Mouse (Mus musculus) right cerebral cortex, postnatal 36 days (tissue): ENCODE results near the gene Gcnt1.
A peak's percentile ranks its signal among the peaks of the same experiment; 100 is the strongest.

Experiments
- DNase-seq, 2 experiments: peaks; one replicate each; pipeline ENCODE4 v3.0.0; 2022; ENCODE audit warnings: low spot score in 2 of 2, mixed read lengths in 1 of 2

Gene Gcnt1

DNA sequence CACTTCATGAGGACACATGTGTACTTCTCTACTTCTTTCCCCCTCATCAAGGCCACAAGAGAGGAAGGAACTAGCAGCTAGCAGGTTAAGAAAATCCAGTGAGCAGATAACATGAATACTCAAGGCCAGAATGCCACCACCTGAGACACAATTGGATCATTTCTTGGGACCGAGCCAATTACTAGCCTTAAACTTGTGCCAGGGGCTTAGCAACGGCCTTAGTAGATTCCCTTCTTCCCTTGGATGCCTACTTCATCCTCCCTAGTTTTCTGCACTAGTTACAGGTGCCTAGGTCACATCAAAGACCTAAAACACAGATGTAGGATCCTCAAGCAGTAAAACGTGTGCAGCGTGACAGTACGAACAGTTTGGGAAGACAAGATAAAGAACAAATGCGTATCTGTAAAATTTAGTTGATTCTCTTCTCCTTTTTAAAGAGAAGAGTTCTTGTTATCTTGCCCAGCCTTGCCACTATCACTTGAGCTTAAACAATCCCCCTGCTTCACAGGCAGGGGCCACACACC, 44.7 kb downstream of the Gcnt1 start:
- DNase-seq = no peak

- no peak for DNase-seq
Measured at GRCm38 (mm10) chr19:17323689-17324241, 48.9 kb downstream of the Gcnt1 start.

GRCm38 (mm10) chr19:17323006-17323688, 49.5 kb downstream of the Gcnt1 start:
- DNase-seq = no peak

DNA sequence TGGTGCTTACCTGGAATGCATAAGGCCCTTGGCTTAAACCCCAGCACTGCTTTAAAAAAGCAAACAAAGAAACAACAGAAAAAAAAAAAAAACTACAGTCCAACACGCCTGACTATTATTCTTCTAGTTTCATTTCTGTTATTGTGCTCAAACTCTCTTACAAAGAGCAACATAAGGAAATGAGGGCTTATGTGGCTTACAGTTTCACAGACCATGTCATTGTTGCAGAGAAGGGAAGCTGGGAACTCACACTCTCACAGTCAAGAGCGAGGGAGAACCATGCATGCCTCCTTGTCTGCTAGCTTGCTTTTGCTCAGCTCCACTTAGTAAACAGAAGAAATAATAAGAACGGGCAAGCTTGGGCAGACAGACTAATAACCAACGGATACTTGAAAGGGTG, 52.9 kb downstream of the Gcnt1 start:
- no peak for DNase-seq

DNA sequence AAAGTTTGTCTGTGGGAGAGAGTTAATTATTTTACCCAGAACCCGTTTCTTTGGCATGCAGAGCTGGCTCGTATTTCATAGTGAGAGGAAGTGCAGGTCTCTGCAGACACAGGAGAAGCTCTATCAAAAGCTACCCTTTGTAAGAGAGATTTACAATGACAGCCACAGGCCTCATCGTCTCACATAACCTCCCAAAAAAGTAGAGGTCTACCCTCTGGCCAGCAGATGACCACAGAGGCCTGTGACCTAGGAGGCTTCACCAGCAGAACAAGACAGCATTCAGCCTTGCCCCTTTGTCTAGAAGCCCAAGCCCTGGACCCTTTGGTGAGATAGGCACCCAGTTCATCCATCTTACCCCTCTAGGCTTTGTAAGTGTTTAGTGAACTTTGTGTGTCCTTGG, 53.9 kb downstream of the Gcnt1 start:
- no peak for DNase-seq

DNA sequence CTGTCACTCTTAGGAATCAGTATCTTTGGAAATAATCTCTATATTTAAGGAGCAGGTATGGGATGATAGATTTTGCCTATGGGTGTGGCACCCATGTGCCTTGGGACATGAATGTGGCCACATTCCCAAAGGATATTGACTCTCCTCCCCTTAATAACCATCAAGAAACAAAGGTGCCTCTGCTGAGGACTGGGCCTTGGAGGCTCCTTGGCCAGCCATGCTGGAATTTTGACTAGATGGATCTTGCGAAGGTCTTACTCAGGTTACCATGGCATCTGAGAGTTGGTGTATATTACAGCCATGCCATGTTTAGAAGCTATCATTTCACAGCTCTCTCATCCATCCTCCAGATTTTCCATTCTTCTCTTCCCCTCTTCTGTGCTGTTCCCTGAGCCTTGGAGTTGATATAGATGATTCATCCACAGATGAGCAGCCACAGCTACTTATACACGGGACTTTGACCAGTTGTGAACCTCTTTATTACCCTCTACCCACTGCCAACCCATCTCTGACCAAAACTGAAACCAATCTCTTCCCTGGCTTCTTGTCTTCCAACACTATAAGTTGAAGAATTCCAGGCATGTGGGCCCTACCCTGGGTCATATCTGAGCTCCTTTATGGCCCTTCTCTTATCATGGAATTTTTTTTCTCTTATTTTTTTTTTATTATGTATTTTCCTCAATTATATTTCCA, 56.2 kb downstream of the Gcnt1 start:
- no peak for DNase-seq

DNA sequence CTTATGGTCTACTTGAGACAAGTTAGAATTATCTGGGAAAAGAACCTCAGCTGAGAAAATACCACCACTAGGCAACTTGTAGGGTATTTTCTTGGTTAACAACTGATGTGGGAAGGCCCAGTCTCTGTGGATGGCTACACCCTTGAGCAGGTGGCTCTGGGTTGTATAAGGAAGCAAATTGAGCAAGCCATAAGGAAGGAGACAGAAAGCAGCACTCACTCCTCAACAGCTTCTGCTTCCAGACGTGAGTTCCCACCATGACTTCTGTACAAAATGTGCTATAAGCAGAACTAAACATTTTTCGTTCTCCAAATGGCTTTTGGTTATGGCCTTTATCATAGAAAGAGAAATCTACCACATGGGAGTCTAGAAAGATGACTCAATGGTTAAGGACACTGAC, 58.2 kb downstream of the Gcnt1 start:
- DNase-seq = no peak

GRCm38 (mm10) chr19:17313766-17314165, 58.9 kb downstream of the Gcnt1 start:
- DNase-seq = no peak

GRCm38 (mm10) chr19:17312671-17313180, 59.9 kb downstream of the Gcnt1 start:
- DNase-seq = no peak

- DNase-seq = no peak
Measured at GRCm38 (mm10) chr19:17311501-17311900, 61.1 kb downstream of the Gcnt1 start.

GRCm38 (mm10) chr19:17311031-17311430, 61.6 kb downstream of the Gcnt1 start:
- no peak for DNase-seq

- no peak for DNase-seq
Measured at GRCm38 (mm10) chr19:17296081-17296480, 76.6 kb downstream of the Gcnt1 start.

DNA sequence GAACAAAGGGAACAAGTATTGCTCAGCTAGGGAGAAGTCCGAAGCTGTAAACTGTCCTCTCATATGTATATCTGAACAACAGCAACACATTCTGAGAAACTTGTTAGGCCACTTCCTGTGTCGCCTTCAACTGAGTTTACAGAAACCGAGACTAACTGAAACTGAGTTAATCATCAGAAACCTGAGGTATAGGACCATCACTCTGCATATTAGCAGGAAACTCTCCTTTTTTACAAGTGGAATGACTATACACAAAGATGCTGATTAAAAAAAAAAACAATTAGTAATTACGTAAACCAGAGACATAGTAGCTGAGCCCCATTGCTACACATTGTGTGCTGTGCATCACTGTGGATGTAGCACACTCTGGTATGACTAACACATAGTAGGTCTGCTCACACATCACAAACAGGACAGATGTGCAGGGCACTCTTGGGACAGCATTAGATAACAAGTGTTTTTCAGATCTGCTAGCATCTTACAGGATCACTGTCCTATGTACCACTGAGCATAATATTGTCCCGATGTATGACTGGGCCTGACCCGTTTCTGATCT, 77.4 kb downstream of the Gcnt1 start:
- DNase-seq = no peak

- no peak for DNase-seq
Measured at GRCm38 (mm10) chr19:17294136-17294535, 78.5 kb downstream of the Gcnt1 start.

DNA sequence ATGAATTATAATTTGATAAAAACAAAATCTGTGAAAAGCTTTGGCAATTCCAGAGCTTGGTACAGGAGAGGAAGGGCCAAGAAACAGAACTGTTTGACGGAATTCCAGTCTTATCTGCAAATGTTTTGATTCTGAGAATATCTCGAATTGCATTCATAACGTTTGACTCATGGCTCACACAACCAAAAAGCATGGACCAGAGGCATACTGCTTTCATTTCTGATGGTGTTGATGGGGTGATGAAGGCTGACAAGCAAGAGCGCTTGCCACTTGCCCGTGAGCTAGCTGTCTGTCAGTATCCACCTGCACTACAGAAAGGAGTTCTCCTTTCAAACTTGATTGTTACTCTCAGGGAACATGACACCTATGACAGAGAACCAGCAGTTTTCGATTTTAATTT, 83.1 kb downstream of the Gcnt1 start:
- no peak for DNase-seq

DNA sequence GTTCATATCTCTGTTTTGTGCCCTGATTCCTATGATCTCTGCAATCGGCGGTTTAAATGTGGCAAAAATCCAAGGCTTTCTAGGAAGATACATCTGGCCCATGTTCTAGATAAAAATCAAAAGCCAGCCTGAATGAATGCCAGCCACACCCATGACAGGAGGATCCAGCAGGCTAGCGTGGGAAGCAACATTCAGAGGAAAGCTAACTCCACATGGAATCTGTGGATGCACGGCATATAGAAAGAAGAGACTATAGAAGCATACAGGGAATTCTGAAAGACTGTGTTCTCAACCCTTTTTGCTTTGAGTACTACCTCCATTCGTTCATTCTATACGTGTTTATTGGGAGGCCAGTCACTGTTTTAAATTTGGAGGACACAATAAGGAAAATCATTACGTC, 86.6 kb downstream of the Gcnt1 start:
- DNase-seq = peak in 1 of 2 experiments; percentile 4

DNA sequence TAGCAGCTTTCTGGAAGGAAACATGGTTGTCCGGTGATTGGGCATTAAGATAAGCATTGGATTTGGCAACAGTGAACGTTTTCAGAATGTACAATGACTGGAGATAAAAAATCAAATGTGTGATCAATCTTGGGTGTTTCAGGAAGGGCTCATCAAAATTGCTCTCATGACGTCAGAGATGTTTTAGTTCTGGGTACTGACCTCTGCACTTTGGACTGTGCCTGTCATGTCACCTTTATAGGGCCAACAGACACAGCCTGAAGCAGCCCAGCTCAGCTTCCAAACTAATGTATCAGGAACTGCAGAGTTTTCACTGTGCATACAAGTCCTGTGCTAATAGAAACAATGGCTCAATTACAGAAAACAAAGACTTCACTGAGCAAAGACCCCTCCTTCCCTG, 89.3 kb downstream of the Gcnt1 start:
- DNase-seq = no peak

GRCm38 (mm10) chr19:17278381-17279051, 94.1 kb downstream of the Gcnt1 start:
- DNase-seq = no peak
